Mouse (Mus musculus) hindbrain, embryonic 16.5 days (tissue): Measurements from ENCODE around the gene Scn10a. TPM values are rescaled to one million over a fixed set of nuclear protein-coding genes. Genes with fewer than 3 reads are reported as not detected.

Source experiments
- ATAC-seq: fragments of 200-750 bp; cut with Nextera tagmentation; 2 replicates; pipeline ENCODE4 v1.8.0; 2017; ENCODE audit warnings: moderate TSS enrichment, moderate library complexity
- H3K27ac ChIP-seq: fragments of 300-500 bp; sonication (generic); 2 replicates; pipeline ENCODE4 v1.5.1; 2014; ENCODE audit warnings: low read depth, mild to moderate bottlenecking, control low read depth, low read length, moderate library complexity
- H3K27me3 ChIP-seq: fragments of 300-500 bp; sonication (generic); replicated peaks from 2 replicates; pipeline ENCODE4 v1.6.1; 2014; ENCODE audit warnings: low read length; ENCODE audit not compliant: control insufficient read depth, insufficient read depth
- H3K36me3 ChIP-seq: fragments of 300-500 bp; sonication (generic); 2 replicates; pipeline ENCODE4 v1.6.1; 2014; ENCODE audit warnings: mild to moderate bottlenecking, low read length, moderate library complexity, mixed read lengths; ENCODE audit not compliant: control insufficient read depth, insufficient read depth
- H3K4me1 ChIP-seq: fragments of 300-500 bp; sonication (generic); 2 replicates; pipeline ENCODE4 v1.6.1; 2014; ENCODE audit warnings: low read depth, low read length; ENCODE audit not compliant: control insufficient read depth, insufficient read depth
- H3K4me2 ChIP-seq: fragments of 300-500 bp; sonication (generic); 2 replicates; pipeline ENCODE4 v1.6.1; 2014; ENCODE audit warnings: mild to moderate bottlenecking, low read length, control low read depth, moderate library complexity
- H3K4me3 ChIP-seq: fragments of 300-500 bp; sonication (generic); 2 replicates; pipeline ENCODE4 v1.5.1; 2014; ENCODE audit warnings: mild to moderate bottlenecking, low read length, control low read depth, moderate library complexity
- H3K9ac ChIP-seq: fragments of 300-500 bp; sonication (generic); 2 replicates; pipeline ENCODE4 v1.6.1; 2014; ENCODE audit warnings: low read depth, mild to moderate bottlenecking, control low read depth, low read length, moderate library complexity
- H3K9me3 ChIP-seq: fragments of 300-500 bp; sonication (generic); 2 replicates; pipeline ENCODE4 v1.6.1; 2014; ENCODE audit warnings: mild to moderate bottlenecking, low read length, moderate library complexity; ENCODE audit not compliant: control insufficient read depth
- WGBS: fragments of 180-500 bp; shearing (Covaris S2); extraction: QIAGEN DNeasy Blood & Tissue Kit; methylation state at CpG from one replicate; pipeline ENCODE4 v1.1.7; 2014; 5-methylcytosine and 5-hydroxymethylcytosine counted together
- polyA plus RNA-seq: library from polyadenylated mRNA; unstranded; fragments of >200 nt; fragmentation: Nextera tagmentation; extraction: Ambion mirVana; gene quantifications from 2 replicates; pipeline ENCODE4 v1.2.1, GENCODE M21; 2015

Scn10a gene
- polyA plus RNA-seq, 1 experiment from 2014 or later, result 0.53 TPM

GRCm38 (mm10) chr9:119631393-119631898 is 87.7 kb downstream of the Scn10a start:
- Histone ChIP-seq H3K9me3 (no peaks in the 10 kb centered on the region), H3K4me2 (no peak overlapping the region), H3K4me3 (no peak overlapping the region), H3K4me1 (no peaks in the 10 kb centered on the region; the same call in none of the 2 replicates), H3K36me3 (no peaks in the 10 kb centered on the region), H3K27ac (no peak overlapping the region), H3K9ac (no peak overlapping the region), H3K27me3 (no peaks in the 10 kb centered on the region)
- 55% methylated on average over 13 of the region's 13 CpGs for WGBS
- ATAC-seq, result peak; percentile 27; the same call in 1 of the 2 replicates

DNA sequence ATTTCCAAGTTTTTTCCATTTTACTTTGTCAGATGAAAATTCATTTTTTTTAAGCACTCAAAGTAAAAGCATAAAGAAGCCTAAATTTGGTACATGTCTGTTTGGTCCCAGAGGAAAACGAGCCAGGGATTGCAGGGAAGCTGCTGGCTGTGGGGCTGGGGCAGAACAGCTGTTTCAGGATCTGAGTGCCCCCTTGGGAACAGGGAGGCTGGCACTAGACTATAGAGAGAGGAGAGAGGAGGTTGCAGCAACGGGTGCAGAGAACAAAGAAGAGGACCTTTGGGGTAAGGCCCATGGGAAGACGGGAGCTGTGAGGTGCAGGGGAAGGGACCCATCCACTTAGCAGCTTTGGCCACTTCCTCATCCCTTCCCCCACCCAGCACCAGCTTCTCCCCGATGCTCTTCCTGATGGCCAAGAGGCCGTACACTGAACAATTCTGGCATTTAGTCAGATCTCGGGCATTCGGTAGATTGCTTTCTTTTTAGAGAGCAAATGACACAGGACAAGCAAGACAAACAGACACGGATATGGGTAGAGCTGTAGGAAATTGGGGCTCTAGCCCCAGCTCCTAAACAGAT is 90.3 kb downstream of the Scn10a start:
- Histone ChIP-seq H3K4me3 (no peak overlapping the region), H3K9ac (no peak overlapping the region), H3K27ac (no peak overlapping the region), H3K4me2 (no peak overlapping the region), H3K4me1 (no peaks in the 10 kb centered on the region; the same call in none of the 2 replicates), H3K36me3 (no peaks in the 10 kb centered on the region), H3K27me3 (no peaks in the 10 kb centered on the region), H3K9me3 (peaks cover 3% of the 10 kb centered on the region; the same call in 1 of the 2 replicates)
- WGBS, result 59% methylated on average over 8 of the region's 8 CpGs
- no peak for ATAC-seq

GRCm38 (mm10) chr9:119627227-119627626 is 91.9 kb downstream of the Scn10a start:
- Histone ChIP-seq H3K27ac (no peak overlapping the region), H3K27me3 (no peaks in the 10 kb centered on the region), H3K9ac (no peak overlapping the region), H3K9me3 (peaks cover 3% of the 10 kb centered on the region; the same call in 1 of the 2 replicates), H3K4me2 (no peak overlapping the region), H3K4me1 (no peaks in the 10 kb centered on the region; the same call in none of the 2 replicates), H3K36me3 (no peaks in the 10 kb centered on the region), H3K4me3 (no peak overlapping the region)
- no peak for ATAC-seq
- whole genome bisulfite sequencing, result 76% methylated on average over 6 of the region's 6 CpGs

- no peak overlapping the region for H3K27ac ChIP-seq
- no peak overlapping the region for H3K4me2 ChIP-seq
- no peaks in the 10 kb centered on the region; the same call in 1 of the 2 replicates for H3K4me1 ChIP-seq
- ATAC-seq, result no peak
- H3K9me3 ChIP-seq, result peaks cover 3% of the 10 kb centered on the region; the same call in 1 of the 2 replicates
- no peak overlapping the region for H3K9ac ChIP-seq
- 88% methylated on average over 4 of the region's 4 CpGs for WGBS
- no peaks in the 10 kb centered on the region for H3K27me3 ChIP-seq
- H3K36me3 ChIP-seq, result no peaks in the 10 kb centered on the region
- H3K4me3 ChIP-seq, result no peak overlapping the region
These were observed 95.0 kb downstream of the Scn10a start for GRCm38 (mm10) chr9:119624151-119624550.

GRCm38 (mm10) chr9:119614798-119615197 is 104.3 kb downstream of the Scn10a start:
- 82% methylated on average over 6 of the region's 6 CpGs for WGBS
- ATAC-seq, result no peak

GRCm38 (mm10) chr9:119610563-119611166 is 108.5 kb downstream of the Scn10a start:
- no peaks in the 10 kb centered on the region for H3K27me3 ChIP-seq
- 88% methylated on average over 7 of the region's 7 CpGs for WGBS
- no peaks in the 10 kb centered on the region for H3K36me3 ChIP-seq

More at GRCm38 (mm10) chr9:119614798-119615197, 104.3 kb downstream of the Scn10a start:
- Histone ChIP-seq H3K4me1 (no peaks in the 10 kb centered on the region), H3K27me3 (no peaks in the 10 kb centered on the region), H3K9ac (no peak overlapping the region), H3K4me3 (no peak overlapping the region), H3K36me3 (no peaks in the 10 kb centered on the region), H3K4me2 (no peak overlapping the region), H3K9me3 (no peaks in the 10 kb centered on the region), H3K27ac (no peak overlapping the region)

GRCm38 (mm10) chr9:119606906-119607305 is 112.2 kb downstream of the Scn10a start:
- Histone ChIP-seq H3K4me3 (no peak overlapping the region), H3K4me1 (no peaks in the 10 kb centered on the region), H3K36me3 (no peaks in the 10 kb centered on the region), H3K9ac (no peak overlapping the region), H3K27ac (no peak overlapping the region), H3K27me3 (no peaks in the 10 kb centered on the region), H3K4me2 (no peak overlapping the region), H3K9me3 (no peaks in the 10 kb centered on the region)
- WGBS, result 95% methylated on average over 5 of the region's 5 CpGs
- no peak for ATAC-seq

More at GRCm38 (mm10) chr9:119610563-119611166, 108.5 kb downstream of the Scn10a start:
- no peak overlapping the region for H3K27ac ChIP-seq
- no peak overlapping the region for H3K4me3 ChIP-seq
- no peaks in the 10 kb centered on the region for H3K4me1 ChIP-seq
- ATAC-seq, result no peak
- H3K9me3 ChIP-seq, result no peaks in the 10 kb centered on the region
- H3K4me2 ChIP-seq, result no peak overlapping the region
- H3K9ac ChIP-seq, result no peak overlapping the region

- H3K27ac ChIP-seq, result no peak overlapping the region
- H3K27me3 ChIP-seq, result no peaks in the 10 kb centered on the region
- WGBS, result 82% methylated on average over 8 of the region's 8 CpGs
- H3K9ac ChIP-seq, result no peak overlapping the region
- H3K9me3 ChIP-seq, result no peaks in the 10 kb centered on the region
- H3K4me3 ChIP-seq, result no peak overlapping the region
- no peaks in the 10 kb centered on the region for H3K4me1 ChIP-seq
- no peak overlapping the region for H3K4me2 ChIP-seq
- no peaks in the 10 kb centered on the region for H3K36me3 ChIP-seq
- no peak for ATAC-seq
These were observed 114.5 kb downstream of the Scn10a start for GRCm38 (mm10) chr9:119604607-119605006.

DNA sequence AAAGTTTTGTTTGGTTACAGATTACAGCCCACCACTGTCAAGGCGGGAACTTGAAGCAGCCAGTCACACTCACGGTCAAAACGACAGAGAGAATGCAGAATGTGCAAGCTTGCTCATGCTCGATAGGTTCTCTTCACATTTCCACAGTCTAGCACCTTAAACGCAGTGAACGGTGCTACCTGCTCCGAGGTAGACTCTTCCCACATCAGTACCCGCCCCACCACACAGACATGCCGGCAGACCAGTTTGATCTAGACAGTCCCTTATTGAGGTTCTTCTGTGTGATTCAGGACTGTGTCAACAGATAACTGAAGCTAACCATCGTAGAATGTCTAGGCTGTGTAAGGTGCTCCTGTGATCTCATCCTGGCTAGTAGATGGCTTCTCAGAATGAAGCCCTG is 120.6 kb downstream of the Scn10a start:
- Histone ChIP-seq H3K4me1 (no peaks in the 10 kb centered on the region), H3K27me3 (no peaks in the 10 kb centered on the region), H3K9me3 (no peaks in the 10 kb centered on the region), H3K4me3 (no peak overlapping the region), H3K36me3 (no peaks in the 10 kb centered on the region), H3K27ac (no peak overlapping the region), H3K9ac (no peak overlapping the region), H3K4me2 (no peak overlapping the region)
- ATAC-seq, result no peak
- WGBS, result 93% methylated on average over 10 of the region's 10 CpGs
